Mouse (Mus musculus) midbrain, embryonic 10.5 days (tissue): ENCODE measurements at regions not wholly inside any gene's neighbourhood (a gene's known extent, or its start where the extent isn't known, plus 50 kb on each side); places are given as distances from the start of the nearest gene placed in this dataset.

Experiments
- DNase-seq: peaks from one replicate; pipeline ENCODE4 v3.0.0-alpha.2; 2017; ENCODE audit warnings: low spot score
- H3K27ac ChIP-seq: fragments of 300-500 bp; sonication (generic); replicated peaks from 2 replicates; pipeline ENCODE4 v1.5.1; 2016; ENCODE audit warnings: mild to moderate bottlenecking
- H3K27me3 ChIP-seq: fragments of 300-500 bp; sonication (generic); 2 replicates; pipeline ENCODE4 v1.6.1; 2016; ENCODE audit warnings: low read depth, mild to moderate bottlenecking; ENCODE audit not compliant: poor library complexity, severe bottlenecking
- H3K36me3 ChIP-seq: fragments of 300-500 bp; sonication (generic); 2 replicates; pipeline ENCODE4 v1.6.1; 2016; ENCODE audit warnings: mild to moderate bottlenecking, moderate library complexity
- H3K4me1 ChIP-seq: fragments of 300-500 bp; sonication (generic); 2 replicates; pipeline ENCODE4 v1.6.1; 2016
- H3K4me3 ChIP-seq: fragments of 300-500 bp; sonication (generic); 2 replicates; pipeline ENCODE4 v1.5.1; 2016; ENCODE audit warnings: mild to moderate bottlenecking, moderate library complexity
- H3K9me3 ChIP-seq: fragments of 300-500 bp; sonication (generic); replicated peaks from 2 replicates; pipeline ENCODE4 v1.6.1; 2016; ENCODE audit warnings: mild to moderate bottlenecking
- WGBS: fragments of 180-500 bp; shearing (Covaris S2); methylation state at CpG from one replicate; pipeline ENCODE4 v1.1.7; 2016; 5-methylcytosine and 5-hydroxymethylcytosine counted together

GRCm38 (mm10) chr12:49836282-49837070, 451.5 kb downstream of the Gm43517 start:
- Histone ChIP-seq H3K27me3 (no peaks in the 10 kb centered on the region), H3K27ac (no peak overlapping the region), H3K4me1 (no peaks in the 10 kb centered on the region), H3K4me3 (no peak overlapping the region), H3K9me3 (no peaks in the 10 kb centered on the region), H3K36me3 (no peaks in the 10 kb centered on the region)
- no peak for DNase-seq
- 64% methylated on average over 7 of the region's 7 CpGs for WGBS

- Histone ChIP-seq H3K27me3 (no peaks in the 10 kb centered on the region), H3K4me3 (no peak overlapping the region), H3K36me3 (no peaks in the 10 kb centered on the region), H3K9me3 (no peaks in the 10 kb centered on the region), H3K27ac (no peak overlapping the region), H3K4me1 (no peaks in the 10 kb centered on the region)
- WGBS, result 82% methylated on average over 2 of the region's 2 CpGs
- no peak for DNase-seq
Measured at GRCm38 (mm10) chr12:49885507-49885906, 500.5 kb downstream of the Gm43517 start.

- DNase-seq, result no peak
- Histone ChIP-seq H3K9me3 (no peaks in the 10 kb centered on the region), H3K36me3 (no peaks in the 10 kb centered on the region), H3K27me3 (no peaks in the 10 kb centered on the region), H3K4me1 (no peaks in the 10 kb centered on the region), H3K27ac (no peak overlapping the region), H3K4me3 (no peak overlapping the region)
- WGBS, result 89% methylated on average over 2 of the region's 2 CpGs
Measured at GRCm38 (mm10) chr12:49887246-49887645, 502.3 kb downstream of the Gm43517 start.

- DNase-seq, result no peak
- Histone ChIP-seq H3K9me3 (no peaks in the 10 kb centered on the region), H3K27me3 (no peaks in the 10 kb centered on the region), H3K36me3 (no peaks in the 10 kb centered on the region), H3K27ac (no peak overlapping the region), H3K4me1 (no peaks in the 10 kb centered on the region), H3K4me3 (no peak overlapping the region)
- WGBS, result 88% methylated on average over 2 of the region's 2 CpGs
Measured at GRCm38 (mm10) chr12:49897768-49898167, 512.8 kb downstream of the Gm43517 start.

GRCm38 (mm10) chr12:49915691-49916090, 530.7 kb downstream of the Gm43517 start:
- H3K36me3 ChIP-seq, result no peaks in the 10 kb centered on the region
- no peak overlapping the region for H3K27ac ChIP-seq
- no peak for DNase-seq
- H3K4me1 ChIP-seq, result no peaks in the 10 kb centered on the region
- H3K27me3 ChIP-seq, result no peaks in the 10 kb centered on the region
- no peaks in the 10 kb centered on the region for H3K9me3 ChIP-seq
- 90% methylated on average over 3 of the region's 3 CpGs for WGBS
- no peak overlapping the region for H3K4me3 ChIP-seq

GRCm38 (mm10) chr12:49921608-49922007, 536.6 kb downstream of the Gm43517 start:
- 82% methylated on average over 2 of the region's 2 CpGs for WGBS
- Histone ChIP-seq H3K27me3 (no peaks in the 10 kb centered on the region), H3K36me3 (no peaks in the 10 kb centered on the region), H3K4me1 (no peaks in the 10 kb centered on the region), H3K27ac (no peak overlapping the region), H3K4me3 (no peak overlapping the region), H3K9me3 (no peaks in the 10 kb centered on the region)
- DNase-seq, result no peak

GRCm38 (mm10) chr12:49940818-49941217, 555.8 kb downstream of the Gm43517 start:
- peaks cover 6% of the 10 kb centered on the region for H3K4me1 ChIP-seq
- no peak overlapping the region for H3K4me3 ChIP-seq
- 78% methylated on average over 2 of the region's 2 CpGs for WGBS
- H3K36me3 ChIP-seq, result no peaks in the 10 kb centered on the region
- H3K9me3 ChIP-seq, result no peaks in the 10 kb centered on the region
- H3K27ac ChIP-seq, result no peak overlapping the region
- DNase-seq, result no peak
- H3K27me3 ChIP-seq, result no peaks in the 10 kb centered on the region

GRCm38 (mm10) chr12:49944911-49945627, 560.1 kb downstream of the Gm43517 start:
- Histone ChIP-seq H3K27ac (no peak overlapping the region), H3K9me3 (no peaks in the 10 kb centered on the region), H3K36me3 (no peaks in the 10 kb centered on the region), H3K4me1 (peaks cover 19% of the 10 kb centered on the region), H3K27me3 (no peaks in the 10 kb centered on the region), H3K4me3 (no peak overlapping the region)
- whole genome bisulfite sequencing, result 84% methylated on average over 9 of the region's 9 CpGs
- no peak for DNase-seq

GRCm38 (mm10) chr12:49945628-49946220, 560.8 kb downstream of the Gm43517 start:
- H3K4me1 ChIP-seq, result peaks cover 19% of the 10 kb centered on the region
- H3K36me3 ChIP-seq, result no peaks in the 10 kb centered on the region
- H3K27me3 ChIP-seq, result no peaks in the 10 kb centered on the region
- no peak for DNase-seq
- no peaks in the 10 kb centered on the region for H3K9me3 ChIP-seq
- no peak overlapping the region for H3K4me3 ChIP-seq
- 76% methylated on average over 4 of the region's 4 CpGs for WGBS
- no peak overlapping the region for H3K27ac ChIP-seq

GRCm38 (mm10) chr12:49946752-49947260, 561.8 kb downstream of the Gm43517 start:
- peak; percentile 20 for DNase-seq
- 49% methylated on average over 5 of the region's 5 CpGs for WGBS
- H3K27me3 ChIP-seq, result no peaks in the 10 kb centered on the region
- peaks cover 19% of the 10 kb centered on the region for H3K4me1 ChIP-seq
- H3K4me3 ChIP-seq, result no peak overlapping the region
- H3K9me3 ChIP-seq, result no peaks in the 10 kb centered on the region
- no peaks in the 10 kb centered on the region for H3K36me3 ChIP-seq
- H3K27ac ChIP-seq, result no peak overlapping the region

GRCm38 (mm10) chr12:49950986-49951385, 566.0 kb downstream of the Gm43517 start:
- peaks cover 11% of the 10 kb centered on the region for H3K4me1 ChIP-seq
- WGBS, result 91% methylated on average over 5 of the region's 5 CpGs
- H3K27ac ChIP-seq, result no peak overlapping the region
- no peaks in the 10 kb centered on the region for H3K9me3 ChIP-seq
- no peak for DNase-seq
- H3K36me3 ChIP-seq, result no peaks in the 10 kb centered on the region
- H3K27me3 ChIP-seq, result 0 out of 2 replicates have a peak, but pooled peaks cover 7% of the 10 kb centered on the region
- H3K4me3 ChIP-seq, result no peak overlapping the region

GRCm38 (mm10) chr12:49951821-49952220, 566.8 kb downstream of the Gm43517 start:
- no peak overlapping the region for H3K4me3 ChIP-seq
- H3K4me1 ChIP-seq, result peaks cover 3% of the 10 kb centered on the region
- no peak for DNase-seq
- 54% methylated on average over 5 of the region's 5 CpGs for WGBS
- no peaks in the 10 kb centered on the region for H3K9me3 ChIP-seq
- no peaks in the 10 kb centered on the region for H3K36me3 ChIP-seq
- H3K27me3 ChIP-seq, result 0 out of 2 replicates have a peak, but pooled peaks cover 7% of the 10 kb centered on the region
- H3K27ac ChIP-seq, result no peak overlapping the region

- WGBS, result 74% methylated on average over 1 of the region's 1 CpGs
- DNase-seq, result no peak
- Histone ChIP-seq H3K36me3 (no peaks in the 10 kb centered on the region), H3K27me3 (peaks cover 81% of the 10 kb centered on the region), H3K4me3 (no peak overlapping the region), H3K4me1 (peaks cover 6% of the 10 kb centered on the region; the same call in 1 of the 2 replicates), H3K9me3 (no peaks in the 10 kb centered on the region), H3K27ac (no peak overlapping the region)
Measured at GRCm38 (mm10) chr12:49968072-49968471, 583.1 kb downstream of the Gm43517 start.
